Mouse (Mus musculus) cerebellum, adult 2 months (tissue): ENCODE data around the gene Cep72.

Experiments used
- CTCF ChIP-seq: fragments of 200-500 bp; IDR thresholded peaks from 2 replicates; pipeline ENCODE4 v1.5.1; 2011; ENCODE audit warnings: low read depth, mild to moderate bottlenecking, control low read depth, low read length, moderate library complexity, borderline replicate concordance; ENCODE audit not compliant: insufficient read depth
- POLR2A ChIP-seq: fragments of 200-500 bp; IDR thresholded peaks from 2 replicates; pipeline ENCODE4 v1.6.1; 2011; ENCODE audit warnings: low read length, control low read depth, borderline replicate concordance; ENCODE audit not compliant: insufficient read depth

GRCm38 (mm10) chr13:74096715-74097363, 34.7 kb upstream of the Cep72 start:
- TF ChIP-seq POLR2A (no peak), CTCF (peak; percentile 59; the same call in 1 of the 2 replicates)
